Mouse (Mus musculus): ENCODE measurements at regions not wholly inside any gene's neighbourhood (a gene's known extent, or its start where the extent isn't known, plus 50 kb on each side); places are given as distances from the start of the nearest gene placed in this dataset.

- DNase-seq = no peak
Observed at GRCm38 (mm10) chr4:100616161-100616915, 137.7 kb downstream of the Ube2u start.

GRCm38 (mm10) chr4:100616916-100617488 is 138.4 kb downstream of the Ube2u start:
- no peak for DNase-seq

GRCm38 (mm10) chr4:100624656-100625055 is 146.0 kb downstream of the Ube2u start:
- no peak for DNase-seq

DNA sequence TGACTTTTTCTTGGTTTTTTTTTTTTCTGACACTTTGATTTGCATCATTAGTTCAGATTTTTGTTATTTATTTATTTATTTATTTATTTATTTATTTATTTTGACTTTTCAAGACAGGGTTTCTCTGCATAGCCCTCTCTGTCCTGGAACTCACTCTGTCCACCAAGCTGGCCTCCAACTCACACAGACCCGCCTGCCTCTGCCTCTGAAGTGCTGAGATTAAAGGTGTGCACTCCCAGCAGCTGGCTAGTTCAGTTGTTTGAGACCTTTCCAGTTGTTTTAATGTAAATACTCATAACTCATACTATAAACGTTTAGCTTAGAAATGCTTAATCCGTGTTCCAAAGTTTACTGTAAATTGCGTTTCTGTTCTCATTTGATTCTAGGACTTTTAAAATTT is 147.9 kb downstream of the Ube2u start:
- DNase-seq = no peak

DNA sequence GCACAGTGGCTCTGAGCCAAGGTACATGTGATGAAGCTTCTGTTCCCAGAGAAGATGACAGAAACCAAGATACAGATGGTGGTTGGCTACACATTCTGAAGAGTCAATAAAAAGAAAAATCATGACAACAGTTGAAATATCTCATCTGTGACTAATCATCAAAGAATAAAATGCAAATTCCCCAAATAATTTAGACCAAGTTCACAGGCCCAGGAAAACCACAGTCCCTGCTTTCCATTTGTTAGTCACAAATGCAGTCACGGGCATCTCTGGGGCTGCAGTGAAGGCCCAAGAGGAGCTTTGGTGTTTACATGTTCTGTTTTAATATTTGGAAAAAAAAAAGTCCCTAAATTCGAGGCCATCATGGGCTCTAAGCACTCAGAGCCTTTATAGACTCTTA is 142.1 kb upstream of the Cachd1 start:
- no peak for DNase-seq

DNA sequence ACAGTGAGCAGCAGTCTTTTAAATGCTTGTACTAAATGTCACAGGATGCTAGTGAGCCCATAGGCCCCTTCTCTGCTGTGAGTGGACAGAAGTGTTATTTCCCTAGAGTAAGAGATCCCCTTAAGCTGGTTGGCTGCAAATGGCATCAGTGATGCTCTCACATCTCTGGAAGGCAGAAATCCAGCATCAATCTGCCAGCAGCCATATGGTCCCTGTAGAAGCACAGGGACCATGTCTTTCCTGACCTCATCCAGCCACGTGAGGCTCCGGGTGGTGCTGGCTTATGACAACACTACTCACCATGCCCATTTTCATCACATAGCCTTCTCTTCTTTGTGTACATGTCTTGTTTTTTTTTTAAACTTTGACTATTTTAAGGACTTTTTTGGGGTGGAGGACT is 138.9 kb upstream of the Cachd1 start:
- no peak for DNase-seq

DNA sequence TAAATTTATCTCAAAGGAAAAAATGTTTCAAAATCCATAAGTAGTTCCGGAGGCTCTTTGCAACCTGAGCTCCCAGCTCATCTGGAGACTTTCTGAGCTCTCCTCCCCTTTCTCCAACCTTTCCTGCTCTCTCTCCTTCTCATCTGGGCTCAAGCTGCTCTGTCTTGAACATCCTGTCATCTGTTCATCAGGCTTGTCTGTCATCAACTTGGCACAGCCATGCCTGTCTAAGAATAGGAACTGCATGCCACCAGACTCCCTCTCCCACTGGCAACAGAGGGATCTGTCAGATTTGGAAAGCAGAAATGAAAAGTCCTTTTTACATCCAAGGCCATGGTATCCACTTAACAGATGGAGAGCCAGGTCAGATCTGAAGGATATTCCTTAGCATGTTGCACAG is 115.3 kb upstream of the Cachd1 start:
- DNase-seq = no peak

DNA sequence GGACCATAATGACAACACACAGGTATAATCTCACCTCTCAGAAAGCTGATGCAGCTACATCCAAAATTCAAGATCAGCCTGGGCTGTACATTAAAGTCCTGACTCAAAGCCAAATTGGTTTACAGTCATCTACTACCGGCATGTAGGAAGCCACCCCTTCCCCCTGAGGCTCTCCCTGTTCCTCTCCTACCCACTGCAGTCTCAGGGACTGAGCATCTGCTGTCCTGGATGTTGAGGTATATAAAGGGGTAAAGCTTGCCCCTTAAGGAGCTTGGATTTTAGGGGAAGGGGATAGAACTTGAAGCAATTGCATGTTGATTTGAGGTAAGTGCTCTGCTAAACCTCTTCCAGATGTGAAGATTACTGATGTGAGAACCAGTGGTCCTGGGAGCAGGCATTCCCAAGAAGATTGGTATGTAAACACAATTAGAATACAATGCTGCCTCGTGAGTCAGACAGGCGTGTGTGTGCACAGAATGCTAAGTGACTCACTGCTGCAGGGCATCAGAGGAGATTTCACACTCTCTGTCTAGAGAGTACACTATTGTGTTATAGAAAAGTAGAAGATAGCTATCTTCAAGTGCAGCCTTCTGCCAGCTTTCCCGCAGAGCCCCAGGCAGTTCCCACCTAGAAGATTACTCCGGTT is 111.7 kb upstream of the Cachd1 start:
- no peak for DNase-seq

GRCm38 (mm10) chr4:100670553-100670952 is 105.9 kb upstream of the Cachd1 start:
- no peak for DNase-seq

- DNase-seq = peak; percentile 4
Observed at GRCm38 (mm10) chr4:100674916-100675315, 101.6 kb upstream of the Cachd1 start.

DNA sequence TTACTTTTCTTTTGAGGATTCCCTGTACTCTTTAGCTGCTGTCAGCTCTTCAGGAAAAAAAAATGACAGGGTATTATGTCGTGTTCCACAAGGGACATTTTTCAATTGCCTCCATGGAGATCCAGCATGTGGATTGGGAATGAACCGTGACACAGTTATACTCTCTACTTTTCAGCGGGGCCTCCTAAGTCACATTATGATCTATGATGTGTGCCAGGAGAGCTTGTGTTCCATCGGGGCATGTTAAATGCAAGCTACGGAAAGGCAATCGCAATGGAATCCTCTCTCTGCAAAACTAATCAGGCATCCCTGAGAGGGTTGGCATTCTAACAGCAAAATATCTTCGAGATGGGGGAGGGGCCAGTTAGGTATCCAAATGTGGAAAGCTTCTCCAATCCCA is 92.7 kb upstream of the Cachd1 start:
- DNase-seq = no peak

DNA sequence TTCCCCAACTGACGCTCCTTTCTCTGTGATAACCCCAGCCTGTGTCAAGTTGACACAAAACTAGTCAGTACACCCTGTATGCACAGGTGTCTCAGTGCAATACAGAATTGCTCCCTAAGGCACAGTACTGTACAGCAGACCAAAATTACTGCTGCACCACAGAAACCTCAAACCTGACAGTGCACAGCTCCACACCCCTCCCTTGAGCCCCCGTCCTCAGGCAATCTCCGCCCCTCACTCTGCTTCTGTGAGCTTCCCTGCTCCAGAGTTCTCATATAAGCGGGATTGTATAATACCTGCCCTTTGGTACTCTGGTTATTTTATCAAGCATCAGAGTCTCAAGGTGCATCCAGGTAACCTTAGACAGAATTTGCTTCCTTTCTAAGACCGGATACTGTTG is 76.5 kb upstream of the Cachd1 start:
- no peak for DNase-seq

GRCm38 (mm10) chr4:100700418-100700817 is 76.1 kb upstream of the Cachd1 start:
- DNase-seq = no peak

- no peak for DNase-seq
Observed at GRCm38 (mm10) chr4:100705960-100706359, 70.5 kb upstream of the Cachd1 start.

DNA sequence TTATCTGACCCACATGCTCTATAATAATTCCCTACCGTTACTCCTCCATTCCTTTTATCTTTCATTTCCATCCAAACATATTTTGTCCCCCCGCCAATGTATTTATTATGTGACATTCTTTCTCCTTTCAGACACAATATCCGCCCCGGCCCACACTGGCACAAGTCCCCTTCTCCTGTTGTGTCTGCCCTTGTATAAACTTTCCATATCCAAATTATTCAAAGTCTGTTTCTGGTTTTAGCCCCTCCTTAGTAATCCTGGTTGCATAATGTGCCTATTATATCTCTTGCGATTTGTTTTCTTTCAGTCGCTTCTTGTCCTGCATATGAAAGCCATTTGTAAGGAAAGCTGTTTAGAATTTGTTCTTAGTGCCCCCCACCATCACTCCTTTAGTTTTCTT is 69.3 kb upstream of the Cachd1 start:
- DNase-seq = no peak

GRCm38 (mm10) chr4:100708247-100708646 is 68.2 kb upstream of the Cachd1 start:
- DNase-seq = no peak

GRCm38 (mm10) chr4:100714240-100714639 is 62.2 kb upstream of the Cachd1 start:
- no peak for DNase-seq

- DNase-seq = no peak
Observed at GRCm38 (mm10) chr4:100717601-100718000, 58.9 kb upstream of the Cachd1 start.

DNA sequence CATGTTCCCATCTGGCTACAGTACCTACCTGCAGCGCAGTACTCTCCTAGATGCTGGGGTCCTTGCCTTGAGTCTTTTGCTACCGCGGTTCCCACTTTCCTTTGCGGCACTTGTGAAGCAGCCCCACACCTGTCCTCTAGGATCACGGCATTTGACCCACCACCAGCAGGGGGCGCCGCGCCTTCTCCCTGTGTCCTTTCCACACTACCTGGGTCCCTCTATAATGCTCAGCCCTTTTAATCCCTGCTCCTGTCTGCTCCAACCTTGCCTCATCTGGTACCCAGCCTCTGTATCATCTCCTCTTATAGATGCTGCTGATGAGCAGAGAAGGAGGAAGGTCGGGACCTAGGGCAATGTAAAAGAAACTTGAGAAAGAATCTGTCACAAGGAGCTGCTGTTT is 53.9 kb upstream of the Cachd1 start:
- peak; percentile 2 for DNase-seq

- DNase-seq = no peak
Observed at GRCm38 (mm10) chr4:100723053-100723452, 53.4 kb upstream of the Cachd1 start.

- DNase-seq = no peak
Observed at GRCm38 (mm10) chr4:100725811-100726210, 50.7 kb upstream of the Cachd1 start.

DNA sequence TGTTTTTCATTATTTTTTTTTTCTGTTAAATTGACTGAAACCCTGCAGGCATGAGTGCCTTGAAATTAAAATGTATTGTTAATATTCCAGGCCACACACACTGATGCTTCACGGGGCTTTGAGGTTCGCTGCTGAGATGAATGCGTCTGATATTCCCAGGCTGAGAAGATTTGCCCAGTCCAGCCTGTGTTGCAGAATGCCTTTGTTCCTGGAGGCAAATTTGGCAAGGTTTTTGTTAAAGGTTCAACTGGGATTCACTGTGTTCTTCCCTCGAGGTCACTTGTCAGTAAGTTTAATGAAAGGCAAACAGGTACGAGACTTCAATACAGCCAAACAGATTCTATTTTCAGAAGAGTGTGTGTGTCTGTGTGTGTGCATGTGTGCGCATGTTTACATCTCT is 50.0 kb upstream of the Cachd1 start:
- DNase-seq = no peak

Data from adrenal gland, adult 8-10 months (tissue).